Mouse (Mus musculus): Measurements from ENCODE around the gene Utrn. TPM values are rescaled to one million over a fixed set of nuclear protein-coding genes. Genes with fewer than 3 reads are reported as not detected.

Utrn gene
- polyA plus RNA-seq, 1 experiment, result 31.4 TPM

DNA sequence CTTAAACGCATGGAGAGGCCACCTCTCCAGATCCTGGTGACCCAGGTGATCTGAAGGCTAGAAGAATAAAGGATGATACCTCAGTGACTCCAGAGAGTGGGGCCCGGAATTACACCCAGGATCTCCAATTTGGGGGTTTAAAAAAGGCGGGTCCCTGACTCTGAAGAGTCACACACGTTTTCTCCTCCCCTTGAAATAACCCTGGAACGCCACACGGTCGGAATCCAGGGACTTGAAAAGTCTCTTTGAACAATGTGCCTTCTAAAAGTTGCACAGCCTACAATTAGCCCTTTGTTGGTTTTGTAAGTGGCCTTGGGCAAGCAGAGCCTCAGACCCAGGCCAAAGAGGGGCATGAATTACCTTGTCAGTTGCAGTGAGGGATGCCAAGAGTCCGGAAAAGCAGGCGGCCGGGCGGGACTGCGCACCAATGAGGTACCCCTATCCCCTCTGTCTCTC lies 1.4 kb downstream of the Utrn start:
- Histone ChIP-seq H3K4me3 (replicated peaks; ENCODE audit: control insufficient read depth, low read depth, low read length) (peak overlapping the region; percentile 74), H3K27ac (ENCODE audit: control insufficient read depth, insufficient read depth, low read depth, low read length, poor library complexity) (peak overlapping the region; percentile 97), H3K4me1 (ENCODE audit: control insufficient read depth, insufficient read depth, low read length) (peaks cover 1% of the 10 kb centered on the region; the same call in 1 of the 2 replicates)
- no peak for TF ChIP-seq POLR2A (IDR thresholded peaks at IDR 0.05; ENCODE audit: borderline replicate concordance, control insufficient read depth, low read depth, low read length)
- no peak for TF ChIP-seq CTCF (IDR thresholded peaks at IDR 0.05; ENCODE audit: control insufficient read depth, insufficient read depth, low read length)
- 2% methylated on average over 12 of the region's 12 CpGs for WGBS

GRCm38 (mm10) chr10:12866971-12867732 lies 2.0 kb downstream of the Utrn start:
- WGBS, result 1% methylated on average over 28 of the region's 28 CpGs
- TF ChIP-seq CTCF (IDR thresholded peaks at IDR 0.05; ENCODE audit: control insufficient read depth, insufficient read depth, low read length), result peak; percentile 23; the same call in 1 of the 2 replicates
- no peak for TF ChIP-seq POLR2A (IDR thresholded peaks at IDR 0.05; ENCODE audit: borderline replicate concordance, control insufficient read depth, low read depth, low read length)
- Histone ChIP-seq H3K4me1 (ENCODE audit: control insufficient read depth, insufficient read depth, low read length) (peaks cover 1% of the 10 kb centered on the region; the same call in 1 of the 2 replicates), H3K4me3 (replicated peaks; ENCODE audit: control insufficient read depth, low read depth, low read length) (peak overlapping the region; percentile 64), H3K27ac (ENCODE audit: control insufficient read depth, insufficient read depth, low read depth, low read length, poor library complexity) (peak overlapping the region; percentile 97)

DNA sequence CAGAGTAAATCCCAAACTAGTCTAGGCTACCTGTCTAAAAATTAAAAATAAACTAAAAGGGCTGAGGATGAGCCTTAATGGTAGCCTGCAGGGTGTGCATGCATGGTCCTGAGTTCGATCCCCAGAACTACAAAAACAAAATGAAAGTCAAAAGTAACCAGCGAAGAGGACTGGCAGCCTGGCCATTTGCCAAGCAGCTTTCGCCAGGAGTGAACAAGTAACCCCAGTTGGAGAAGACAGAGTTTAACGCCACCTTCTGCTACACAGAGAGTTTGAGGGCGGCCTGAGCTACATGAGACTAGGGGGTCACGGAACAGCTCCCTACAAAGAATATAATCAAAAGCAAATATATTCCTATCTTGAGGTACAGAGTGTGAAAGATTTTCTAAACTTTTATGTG lies 4.0 kb downstream of the Utrn start:
- WGBS, result 80% methylated on average over 6 of the region's 6 CpGs
- Histone ChIP-seq H3K4me1 (ENCODE audit: control insufficient read depth, insufficient read depth, low read length) (peaks cover 1% of the 10 kb centered on the region; the same call in 1 of the 2 replicates), H3K4me3 (replicated peaks; ENCODE audit: control insufficient read depth, low read depth, low read length) (no peak overlapping the region), H3K27ac (ENCODE audit: control insufficient read depth, insufficient read depth, low read depth, low read length, poor library complexity) (no peak overlapping the region)
- TF ChIP-seq POLR2A (IDR thresholded peaks at IDR 0.05; ENCODE audit: borderline replicate concordance, control insufficient read depth, low read depth, low read length), result no peak
- TF ChIP-seq CTCF (IDR thresholded peaks at IDR 0.05; ENCODE audit: control insufficient read depth, insufficient read depth, low read length), result no peak

GRCm38 (mm10) chr10:12863581-12863980 lies 5.6 kb downstream of the Utrn start:
- WGBS, result 89% methylated on average over 9 of the region's 9 CpGs
- no peak overlapping the region for H3K27ac ChIP-seq (ENCODE audit: control insufficient read depth, insufficient read depth, low read depth, low read length, poor library complexity)
- H3K4me3 ChIP-seq (replicated peaks; ENCODE audit: control insufficient read depth, low read depth, low read length), result no peak overlapping the region
- H3K4me1 ChIP-seq (ENCODE audit: control insufficient read depth, insufficient read depth, low read length), result peaks cover 1% of the 10 kb centered on the region; the same call in 1 of the 2 replicates
- no peak for TF ChIP-seq CTCF (IDR thresholded peaks at IDR 0.05; ENCODE audit: control insufficient read depth, insufficient read depth, low read length)
- no peak for TF ChIP-seq POLR2A (IDR thresholded peaks at IDR 0.05; ENCODE audit: borderline replicate concordance, control insufficient read depth, low read depth, low read length)

GRCm38 (mm10) chr10:12862047-12862446 lies 7.1 kb downstream of the Utrn start:
- WGBS, result 84% methylated on average over 8 of the region's 8 CpGs
- TF ChIP-seq POLR2A (IDR thresholded peaks at IDR 0.05; ENCODE audit: borderline replicate concordance, control insufficient read depth, low read depth, low read length), result no peak
- no peak for TF ChIP-seq CTCF (IDR thresholded peaks at IDR 0.05; ENCODE audit: control insufficient read depth, insufficient read depth, low read length)
- Histone ChIP-seq H3K27ac (ENCODE audit: control insufficient read depth, insufficient read depth, low read depth, low read length, poor library complexity) (no peak overlapping the region), H3K4me1 (ENCODE audit: control insufficient read depth, insufficient read depth, low read length) (peaks cover 1% of the 10 kb centered on the region; the same call in 1 of the 2 replicates), H3K4me3 (replicated peaks; ENCODE audit: control insufficient read depth, low read depth, low read length) (no peak overlapping the region)

DNA sequence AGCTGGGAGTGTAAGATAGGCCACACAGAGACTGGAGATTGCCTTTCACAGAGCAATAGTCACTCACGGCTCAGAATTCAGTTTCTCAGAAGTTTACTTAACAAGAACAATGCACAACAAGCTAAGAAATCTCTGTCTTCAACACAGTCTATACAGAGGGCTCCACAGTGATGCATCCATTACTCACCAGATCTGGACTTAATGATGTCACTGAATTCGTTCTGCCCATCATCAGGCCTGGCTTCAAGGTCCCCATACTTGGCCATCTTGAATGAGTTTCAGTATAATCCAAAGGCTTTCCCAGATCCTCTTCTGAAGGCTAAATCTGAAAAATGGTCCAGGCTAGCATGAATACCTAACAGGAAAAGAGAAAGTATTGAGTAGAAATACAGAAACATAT lies 7.8 kb downstream of the Utrn start:
- Histone ChIP-seq H3K4me3 (replicated peaks; ENCODE audit: control insufficient read depth, low read depth, low read length) (no peak overlapping the region), H3K4me1 (ENCODE audit: control insufficient read depth, insufficient read depth, low read length) (no peaks in the 10 kb centered on the region), H3K27ac (ENCODE audit: control insufficient read depth, insufficient read depth, low read depth, low read length, poor library complexity) (no peak overlapping the region)
- TF ChIP-seq CTCF (IDR thresholded peaks at IDR 0.05; ENCODE audit: control insufficient read depth, insufficient read depth, low read length) (no peak), POLR2A (IDR thresholded peaks at IDR 0.05; ENCODE audit: borderline replicate concordance, control insufficient read depth, low read depth, low read length) (no peak)
- 81% methylated on average over 2 of the region's 2 CpGs for WGBS

DNA sequence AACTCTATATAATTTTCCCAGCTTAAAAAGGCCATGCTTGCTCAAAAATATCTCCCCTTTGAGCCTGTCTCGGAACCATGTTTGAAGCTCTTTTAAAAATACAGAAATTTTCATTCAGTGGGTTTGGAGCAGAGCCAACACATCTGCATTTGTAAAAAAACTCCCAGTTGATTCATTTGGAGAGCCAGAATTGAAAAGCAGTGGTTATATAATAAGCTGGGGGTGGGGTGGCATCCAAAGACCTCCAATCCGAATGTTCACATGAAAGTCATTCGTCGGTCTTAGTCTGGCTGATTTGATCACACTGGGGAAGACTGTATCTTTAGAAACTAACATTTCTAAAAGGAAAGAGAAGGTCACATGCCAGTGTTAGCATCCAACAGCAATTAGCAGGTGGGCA lies 8.4 kb downstream of the Utrn start:
- H3K4me3 ChIP-seq (replicated peaks; ENCODE audit: control insufficient read depth, low read depth, low read length), result no peak overlapping the region
- no peaks in the 10 kb centered on the region for H3K4me1 ChIP-seq (ENCODE audit: control insufficient read depth, insufficient read depth, low read length)
- H3K27ac ChIP-seq (ENCODE audit: control insufficient read depth, insufficient read depth, low read depth, low read length, poor library complexity), result no peak overlapping the region
- TF ChIP-seq CTCF (IDR thresholded peaks at IDR 0.05; ENCODE audit: control insufficient read depth, insufficient read depth, low read length), result no peak
- TF ChIP-seq POLR2A (IDR thresholded peaks at IDR 0.05; ENCODE audit: borderline replicate concordance, control insufficient read depth, low read depth, low read length), result no peak
- 74% methylated on average over 4 of the region's 4 CpGs for WGBS

DNA sequence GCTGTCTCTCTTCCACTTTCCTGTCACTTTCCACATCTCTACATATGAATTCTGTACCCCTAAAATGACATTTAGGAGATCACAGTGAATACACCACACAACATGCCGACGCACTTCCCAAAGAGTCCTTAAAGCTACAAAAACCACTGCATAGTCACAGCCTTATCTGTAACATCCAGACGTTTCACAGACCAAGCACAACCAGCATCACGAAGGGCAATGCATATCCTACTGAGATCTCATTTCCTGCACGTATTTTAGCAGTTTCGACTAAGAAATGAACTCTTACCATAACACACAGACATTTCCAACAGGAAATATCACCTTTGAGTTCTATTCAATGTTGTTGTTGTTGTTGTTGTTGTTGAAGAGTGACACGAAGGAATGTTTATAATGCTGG lies 8.8 kb downstream of the Utrn start:
- Histone ChIP-seq H3K4me3 (replicated peaks; ENCODE audit: control insufficient read depth, low read depth, low read length) (no peak overlapping the region), H3K4me1 (ENCODE audit: control insufficient read depth, insufficient read depth, low read length) (no peaks in the 10 kb centered on the region), H3K27ac (ENCODE audit: control insufficient read depth, insufficient read depth, low read depth, low read length, poor library complexity) (no peak overlapping the region)
- TF ChIP-seq POLR2A (IDR thresholded peaks at IDR 0.05; ENCODE audit: borderline replicate concordance, control insufficient read depth, low read depth, low read length) (no peak), CTCF (IDR thresholded peaks at IDR 0.05; ENCODE audit: control insufficient read depth, insufficient read depth, low read length) (no peak)
- WGBS, result 31% methylated on average over 7 of the region's 7 CpGs
